Mouse (Mus musculus) hindbrain, embryonic 11.5 days (tissue): ENCODE results near the gene Gramd1b. TPM values are rescaled to one million over a fixed set of nuclear protein-coding genes. Genes with fewer than 3 reads are reported as not detected.

Source experiments
- ATAC-seq: fragments of 200-750 bp; cut with Nextera tagmentation; 2 replicates; pipeline ENCODE4 v1.8.0; 2017; ENCODE audit warnings: mild to moderate bottlenecking, moderate TSS enrichment, moderate library complexity; ENCODE audit not compliant: low FRiP score
- DNase-seq: peaks from one replicate; pipeline ENCODE4 v3.0.0-alpha.2; 2015; ENCODE audit warnings: low spot score
- H3K27ac ChIP-seq: fragments of 300-500 bp; sonication (generic); 2 replicates; pipeline ENCODE4 v1.5.1; 2014; ENCODE audit warnings: mild to moderate bottlenecking, low read depth, low read length
- H3K27me3 ChIP-seq: fragments of 300-500 bp; sonication (generic); 2 replicates; pipeline ENCODE4 v1.6.1; 2014; ENCODE audit warnings: mild to moderate bottlenecking, low read length, moderate library complexity, mixed read lengths; ENCODE audit not compliant: control insufficient read depth, insufficient read depth
- H3K36me3 ChIP-seq: fragments of 300-500 bp; sonication (generic); 2 replicates; pipeline ENCODE4 v1.6.1; 2014; ENCODE audit warnings: mild to moderate bottlenecking, low read length, moderate library complexity, mixed read lengths; ENCODE audit not compliant: control insufficient read depth, insufficient read depth
- H3K4me1 ChIP-seq: fragments of 300-500 bp; sonication (generic); replicated peaks from 2 replicates; pipeline ENCODE4 v1.6.1; 2014; ENCODE audit warnings: low read length, mixed read lengths; ENCODE audit not compliant: control insufficient read depth, insufficient read depth
- H3K4me2 ChIP-seq: fragments of 300-500 bp; sonication (generic); replicated peaks from 2 replicates; pipeline ENCODE4 v1.6.1; 2014; ENCODE audit warnings: mild to moderate bottlenecking, low read depth, low read length
- H3K4me3 ChIP-seq: fragments of 300-500 bp; sonication (generic); 2 replicates; pipeline ENCODE4 v1.5.1; 2014; ENCODE audit warnings: low read depth, low read length
- H3K9ac ChIP-seq: fragments of 300-500 bp; sonication (generic); 2 replicates; pipeline ENCODE4 v1.6.1; 2014; ENCODE audit warnings: low read depth, low read length
- H3K9me3 ChIP-seq: fragments of 300-500 bp; sonication (generic); 2 replicates; pipeline ENCODE4 v1.6.1; 2016; ENCODE audit warnings: low read length; ENCODE audit not compliant: control insufficient read depth
- WGBS: fragments of 180-500 bp; shearing (Covaris S2); extraction: QIAGEN DNeasy Blood & Tissue Kit; methylation state at CpG from one replicate; pipeline ENCODE4 v1.1.7; 2014; 5-methylcytosine and 5-hydroxymethylcytosine counted together
- polyA plus RNA-seq: library from polyadenylated mRNA; unstranded; fragments of >200 nt; fragmentation: Nextera tagmentation; extraction: Ambion mirVana; gene quantifications from 2 replicates; pipeline ENCODE4 v1.2.1, GENCODE M21; 2014

The Gramd1b gene
- polyA plus RNA-seq, 1 experiment from 2014 or later = 5.1 TPM

DNA sequence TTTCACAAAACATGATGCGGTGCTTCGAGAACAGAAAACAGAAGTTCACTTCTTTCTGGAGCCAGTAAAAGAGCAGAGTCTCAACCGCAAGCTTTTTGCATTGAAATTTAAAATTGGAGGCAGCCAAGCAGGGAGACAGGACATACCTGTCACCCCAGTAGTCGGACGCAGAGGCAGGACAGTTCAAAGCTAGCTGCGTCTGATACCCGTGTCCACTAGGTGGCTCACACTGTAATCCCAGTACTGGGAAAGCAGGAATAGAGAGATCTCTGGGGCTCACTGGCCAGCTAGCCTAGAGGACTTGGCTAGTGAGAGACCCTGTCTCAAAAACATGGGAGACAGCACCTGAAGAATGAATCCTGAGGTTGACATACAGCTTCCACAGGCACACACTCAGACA is 115.0 kb downstream of the Gramd1b start:
- 90% methylated on average over 7 of the region's 7 CpGs for WGBS
- Histone ChIP-seq H3K36me3 (no peaks in the 10 kb centered on the region), H3K9me3 (no peaks in the 10 kb centered on the region), H3K9ac (no peak overlapping the region), H3K4me3 (no peak overlapping the region), H3K27ac (no peak overlapping the region), H3K27me3 (no peaks in the 10 kb centered on the region), H3K4me1 (no peaks in the 10 kb centered on the region), H3K4me2 (no peak overlapping the region)
- ATAC-seq (no peak), DNase-seq (no peak)

DNA sequence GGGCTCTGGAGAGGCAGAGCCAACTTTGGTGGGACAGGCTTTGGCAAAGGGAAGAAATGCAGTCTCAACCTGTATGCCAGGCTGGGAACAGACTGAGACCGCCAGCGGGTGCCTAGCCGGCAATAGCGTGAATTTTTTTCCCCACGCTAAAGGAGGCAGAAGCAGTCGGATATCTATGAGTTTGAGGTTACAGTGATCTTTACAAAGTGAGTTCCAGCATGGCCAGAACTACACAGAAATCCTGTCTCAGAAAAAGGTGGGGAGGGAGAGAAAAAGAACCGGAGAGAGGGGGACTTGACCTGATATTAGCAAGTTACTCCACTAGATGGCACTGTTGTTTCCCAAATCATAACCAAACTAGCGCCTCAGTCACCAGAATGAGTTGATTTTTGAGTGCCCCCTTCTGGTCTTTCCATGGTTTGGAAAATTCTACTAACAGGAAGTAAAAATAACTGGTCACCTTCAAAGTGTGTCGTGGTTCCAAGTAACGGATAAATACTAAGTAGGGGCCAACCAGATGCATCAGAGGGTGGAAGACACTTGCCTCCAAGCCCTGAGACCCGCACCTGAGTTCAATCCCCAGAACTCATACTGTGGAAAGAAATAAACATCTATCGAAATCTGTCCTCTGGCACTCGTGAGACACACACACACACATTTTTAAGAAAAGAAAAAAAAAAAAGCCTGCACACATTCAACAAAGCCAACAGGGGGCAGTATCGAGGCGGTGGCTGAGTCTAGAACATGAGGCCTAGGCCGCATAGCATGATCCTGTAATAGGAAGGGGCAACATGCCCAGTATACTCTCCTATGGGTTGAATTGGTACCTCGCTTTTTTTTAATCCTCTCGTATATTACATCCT is 116.0 kb downstream of the Gramd1b start:
- 0 out of 2 replicates have a peak overlapping the region, but pooled peaks have one; percentile 39 for H3K27ac ChIP-seq
- peak overlapping the region; percentile 92 for H3K4me2 ChIP-seq
- ATAC-seq = peak; percentile 64; the same call in 1 of the 2 replicates

DNA sequence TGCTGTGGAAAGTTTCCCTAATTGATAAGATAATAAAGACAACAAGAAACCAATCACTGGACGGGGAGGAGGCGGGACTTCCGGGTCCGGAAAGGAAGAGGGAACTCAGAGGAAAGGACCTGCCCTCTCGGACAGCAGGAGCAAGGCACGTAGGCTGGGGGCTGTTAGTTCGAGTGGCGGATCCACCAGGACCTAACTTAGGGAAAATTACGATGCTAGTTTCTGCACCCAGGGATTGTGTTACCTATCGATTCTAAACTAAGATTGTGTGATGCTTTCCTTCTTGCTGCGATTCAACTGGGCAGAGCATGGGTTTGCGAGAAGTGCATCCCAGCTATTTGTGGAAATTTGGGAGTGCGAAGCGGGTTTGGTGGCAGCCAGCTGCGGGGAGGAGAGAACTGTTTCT is 116.7 kb downstream of the Gramd1b start:
- Histone ChIP-seq H3K9ac (peak overlapping the region; percentile 71), H3K36me3 (no peaks in the 10 kb centered on the region), H3K4me1 (no peaks in the 10 kb centered on the region), H3K27ac (0 out of 2 replicates have a peak overlapping the region, but pooled peaks have one; percentile 39), H3K9me3 (no peaks in the 10 kb centered on the region), H3K4me3 (peak overlapping the region; percentile 64), H3K27me3 (no peaks in the 10 kb centered on the region), H3K4me2 (peak overlapping the region; percentile 92)
- DNase-seq = peak; percentile 84
- ATAC-seq = peak; percentile 83
- 1% methylated on average over 15 of the region's 15 CpGs for WGBS

More for the DNA sequence above, 116.0 kb downstream of the Gramd1b start:
- Histone ChIP-seq H3K36me3 (no peaks in the 10 kb centered on the region), H3K27me3 (no peaks in the 10 kb centered on the region), H3K4me1 (no peaks in the 10 kb centered on the region), H3K9me3 (no peaks in the 10 kb centered on the region), H3K4me3 (peak overlapping the region; percentile 64), H3K9ac (peak overlapping the region; percentile 71)
- 33% methylated on average over 18 of the region's 18 CpGs for WGBS
- DNase-seq = peak; percentile 87

DNA sequence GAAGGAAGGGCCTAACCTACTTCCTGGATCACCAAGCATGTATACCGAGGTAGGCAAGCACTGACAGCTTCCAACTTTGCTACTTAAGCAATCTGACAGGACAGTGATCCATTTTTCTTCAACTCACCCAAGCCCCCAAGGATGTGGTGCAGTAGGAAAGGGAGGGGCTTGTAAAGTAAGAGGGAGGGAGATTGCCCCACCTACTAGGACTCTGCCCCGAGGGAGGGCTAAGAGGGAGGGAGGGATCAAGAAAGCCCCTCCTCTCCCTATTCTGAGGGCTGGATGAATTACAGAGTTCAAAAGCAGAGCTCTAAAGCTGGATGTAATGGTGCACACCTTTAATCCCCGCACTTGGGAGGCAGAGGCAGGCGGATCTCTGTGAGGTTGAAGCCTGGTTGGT is 117.6 kb downstream of the Gramd1b start:
- H3K4me3 ChIP-seq = no peak overlapping the region
- no peak overlapping the region for H3K4me2 ChIP-seq
- no peaks in the 10 kb centered on the region for H3K27me3 ChIP-seq
- DNase-seq = no peak
- H3K36me3 ChIP-seq = no peaks in the 10 kb centered on the region
- H3K27ac ChIP-seq = no peak overlapping the region
- no peaks in the 10 kb centered on the region for H3K9me3 ChIP-seq
- 88% methylated on average over 4 of the region's 4 CpGs for WGBS
- no peaks in the 10 kb centered on the region for H3K4me1 ChIP-seq
- ATAC-seq = no peak
- no peak overlapping the region for H3K9ac ChIP-seq

DNA sequence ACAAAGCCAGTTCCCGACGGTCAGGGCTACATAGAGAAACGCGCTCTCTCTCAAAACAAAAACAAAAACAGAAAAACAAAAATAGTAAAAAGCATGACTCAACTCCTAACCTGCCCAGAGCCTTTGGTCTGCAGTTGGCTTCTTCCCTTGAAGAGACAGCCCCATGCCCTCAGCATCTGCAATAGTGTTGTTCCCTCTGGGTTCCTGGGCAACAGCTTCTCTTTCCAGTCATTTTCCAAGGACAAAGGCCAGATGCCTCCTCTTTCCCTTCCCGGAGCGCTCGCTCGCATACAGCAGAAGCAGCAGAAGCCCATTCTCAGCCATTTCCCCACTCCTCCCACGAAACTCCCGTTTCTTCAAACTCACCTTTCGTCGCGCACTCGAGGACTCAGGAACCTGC is 118.3 kb downstream of the Gramd1b start:
- no peaks in the 10 kb centered on the region for H3K36me3 ChIP-seq
- ATAC-seq (no peak), DNase-seq (no peak)
- H3K9me3 ChIP-seq = no peaks in the 10 kb centered on the region
- no peak overlapping the region for H3K4me3 ChIP-seq
- no peaks in the 10 kb centered on the region for H3K4me1 ChIP-seq
- H3K9ac ChIP-seq = no peak overlapping the region
- WGBS = 93% methylated on average over 14 of the region's 14 CpGs
- no peak overlapping the region for H3K4me2 ChIP-seq
- no peaks in the 10 kb centered on the region for H3K27me3 ChIP-seq
- no peak overlapping the region for H3K27ac ChIP-seq

DNA sequence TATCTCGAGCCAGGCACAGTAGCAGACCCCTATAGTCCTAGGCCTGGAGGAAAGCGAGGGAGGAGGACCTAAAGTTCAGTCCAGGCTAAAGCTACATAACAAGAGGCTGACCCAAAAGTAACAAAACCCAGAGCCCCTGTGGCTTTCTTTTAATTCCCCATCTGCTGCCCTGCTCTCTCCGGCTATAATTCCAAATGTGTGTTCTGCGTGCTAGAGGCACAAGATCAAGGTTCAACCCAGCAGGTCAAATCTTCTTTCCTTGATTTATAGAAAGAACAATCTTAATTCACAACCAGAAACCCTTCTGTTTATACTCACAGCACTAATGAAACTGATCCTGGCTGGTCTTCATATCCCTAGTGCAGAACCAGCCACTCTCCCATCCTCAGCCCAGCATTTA is 118.9 kb downstream of the Gramd1b start:
- ATAC-seq (no peak), DNase-seq (no peak)
- WGBS = 90% methylated on average over 4 of the region's 4 CpGs
- Histone ChIP-seq H3K27me3 (no peaks in the 10 kb centered on the region), H3K36me3 (no peaks in the 10 kb centered on the region), H3K4me2 (no peak overlapping the region), H3K27ac (no peak overlapping the region), H3K4me3 (no peak overlapping the region), H3K9ac (no peak overlapping the region), H3K4me1 (no peaks in the 10 kb centered on the region), H3K9me3 (no peaks in the 10 kb centered on the region)

DNA sequence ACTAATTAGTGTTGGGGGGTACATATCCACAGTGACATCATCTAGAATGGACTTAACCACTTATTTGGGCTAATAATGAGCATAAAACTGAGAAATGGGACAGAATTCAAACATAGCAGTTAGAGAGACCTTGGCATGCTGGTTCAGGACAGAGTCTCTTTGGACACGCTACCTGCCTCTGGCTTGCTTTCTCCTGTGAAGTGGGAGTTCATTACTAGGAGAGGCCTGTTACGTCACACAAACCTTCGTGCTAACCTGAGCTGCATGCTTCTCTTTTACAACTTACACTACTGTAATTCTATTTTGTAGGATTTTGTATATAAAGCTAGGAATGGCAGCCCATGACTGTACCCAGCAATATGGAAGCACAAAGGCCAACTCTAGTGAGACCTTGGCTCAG is 120.3 kb downstream of the Gramd1b start:
- Histone ChIP-seq H3K9ac (no peak overlapping the region), H3K4me3 (no peak overlapping the region), H3K27ac (no peak overlapping the region), H3K4me1 (0 out of 2 replicates have a peak, but pooled peaks cover 2% of the 10 kb centered on the region), H3K36me3 (no peaks in the 10 kb centered on the region), H3K9me3 (no peaks in the 10 kb centered on the region), H3K27me3 (no peaks in the 10 kb centered on the region), H3K4me2 (no peak overlapping the region)
- 93% methylated on average over 3 of the region's 3 CpGs for WGBS
- DNase-seq (no peak), ATAC-seq (no peak)

DNA sequence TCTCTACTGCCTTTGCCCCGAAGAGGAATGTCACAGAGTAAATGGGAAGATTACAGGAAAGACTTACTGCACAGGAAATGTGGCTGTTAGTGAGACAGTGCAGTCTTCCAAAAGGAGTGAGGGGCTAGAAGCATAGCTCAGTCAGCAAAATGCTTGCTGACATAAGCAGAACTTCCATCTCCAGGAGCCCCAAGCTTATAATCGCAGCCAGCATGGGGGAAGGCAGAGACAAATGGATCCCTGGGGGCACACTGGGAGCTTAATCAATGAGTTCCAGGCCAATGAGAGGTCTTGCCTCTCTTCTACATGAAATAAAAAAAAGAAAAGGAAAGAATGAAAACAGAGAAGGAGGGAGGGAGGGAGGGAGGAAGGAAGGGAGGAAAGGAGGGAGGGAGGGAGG is 122.1 kb downstream of the Gramd1b start:
- Histone ChIP-seq H3K9ac (no peak overlapping the region), H3K27ac (no peak overlapping the region), H3K4me2 (no peak overlapping the region), H3K36me3 (no peaks in the 10 kb centered on the region), H3K4me1 (0 out of 2 replicates have a peak, but pooled peaks cover 2% of the 10 kb centered on the region), H3K4me3 (no peak overlapping the region), H3K9me3 (no peaks in the 10 kb centered on the region), H3K27me3 (no peaks in the 10 kb centered on the region)
- ATAC-seq (no peak), DNase-seq (no peak)
- WGBS = 38% methylated on average over 2 of the region's 2 CpGs

DNA sequence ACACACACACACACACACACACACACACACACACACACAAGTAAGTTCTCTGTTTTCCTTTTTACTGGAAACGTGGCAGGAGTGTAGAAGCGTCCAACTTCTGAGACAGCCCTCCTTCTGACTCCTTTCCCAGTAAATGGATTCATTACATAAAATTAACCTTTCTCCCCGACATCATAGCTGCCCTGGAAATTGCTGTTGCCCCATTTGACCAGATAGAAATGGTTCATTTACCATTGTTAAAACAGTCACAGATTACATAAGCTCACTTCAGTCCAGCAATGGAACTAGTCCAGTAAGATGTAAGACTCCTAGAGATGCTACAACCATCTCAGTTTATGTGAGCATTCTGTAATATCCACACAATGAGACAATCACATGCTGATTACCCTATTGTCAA is 122.8 kb downstream of the Gramd1b start:
- no peak overlapping the region for H3K27ac ChIP-seq
- H3K9ac ChIP-seq = no peak overlapping the region
- H3K9me3 ChIP-seq = no peaks in the 10 kb centered on the region
- H3K4me3 ChIP-seq = no peak overlapping the region
- H3K4me1 ChIP-seq = 0 out of 2 replicates have a peak, but pooled peaks cover 2% of the 10 kb centered on the region
- no peaks in the 10 kb centered on the region for H3K36me3 ChIP-seq
- no peak overlapping the region for H3K4me2 ChIP-seq
- H3K27me3 ChIP-seq = no peaks in the 10 kb centered on the region
- no peak for ATAC-seq
- 57% methylated on average over 3 of the region's 3 CpGs for WGBS
- DNase-seq = no peak
